Mouse (Mus musculus) thymus, postnatal 14 days (tissue): ENCODE data around the gene Rgs3.

Source experiments
- DNase-seq: peaks from one replicate; pipeline ENCODE4 v3.0.0; 2021

The Rgs3 gene

DNA sequence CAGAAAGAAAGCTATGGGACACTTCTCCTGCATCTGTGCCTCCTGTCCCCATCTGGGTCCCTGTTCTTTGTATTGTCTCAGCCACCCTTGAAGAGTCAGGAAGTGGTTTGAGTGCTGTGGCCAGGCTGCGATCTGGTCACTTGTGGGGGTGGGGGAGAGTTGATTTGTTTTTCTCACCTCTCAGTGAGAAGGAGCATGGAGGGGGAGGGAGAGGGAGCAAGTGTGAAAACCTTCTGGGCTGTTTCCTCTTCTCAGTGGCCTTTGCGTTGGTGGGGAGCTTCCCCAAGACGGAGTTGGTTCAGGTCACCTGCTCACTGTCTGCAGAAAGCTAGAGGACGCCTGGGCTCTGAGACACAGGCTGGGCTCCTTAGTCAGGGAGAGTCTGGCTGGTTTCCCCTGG lies 70.3 kb downstream of the Rgs3 start:
- peak; percentile 42 for DNase-seq

DNA sequence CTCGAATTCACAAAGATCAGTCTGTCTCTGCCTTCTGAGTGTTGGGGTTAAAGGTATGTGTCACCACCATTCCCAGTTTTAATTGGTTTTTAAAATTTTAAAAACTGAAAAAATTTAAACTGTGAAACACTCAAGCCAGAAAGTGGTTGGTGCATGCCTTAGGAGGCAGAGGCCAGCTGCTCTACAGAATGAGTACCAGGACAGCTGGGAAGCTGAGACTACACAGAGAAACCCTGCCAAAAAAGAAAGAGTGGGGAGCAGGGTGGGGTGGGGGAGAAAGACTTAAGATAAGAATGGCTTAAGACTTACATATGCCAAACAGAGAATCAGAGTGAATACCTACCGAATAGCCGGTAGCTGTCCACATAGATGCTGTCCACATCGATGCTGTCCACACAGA lies 73.6 kb downstream of the Rgs3 start:
- no peak for DNase-seq

DNA sequence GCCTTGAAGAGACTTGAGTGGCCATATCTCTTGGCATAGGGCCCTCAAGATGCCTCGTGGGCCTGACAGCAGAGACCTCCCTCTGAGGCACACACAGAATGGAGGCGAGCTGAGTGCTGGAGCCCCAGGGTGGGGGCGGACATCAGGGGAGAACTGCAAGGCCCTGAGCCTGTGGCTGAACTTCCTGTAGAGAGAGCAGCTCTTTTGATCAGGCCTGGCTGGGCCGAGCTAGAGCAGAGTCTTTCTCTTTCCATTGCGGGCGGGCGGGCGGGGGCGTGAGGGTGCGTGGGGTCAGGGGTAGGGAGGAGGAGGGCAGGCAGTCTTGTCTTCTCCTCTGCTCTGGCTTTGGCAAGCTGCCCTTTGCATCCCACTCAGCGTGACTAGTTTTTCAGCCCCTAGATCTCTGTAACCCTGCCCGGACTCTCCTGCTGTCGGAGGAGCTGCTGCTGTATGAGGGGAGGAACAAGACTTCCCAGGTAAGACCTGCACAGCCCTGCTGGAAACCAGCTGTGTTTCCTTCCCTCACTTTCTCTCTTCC lies 74.5 kb downstream of the Rgs3 start:
- DNase-seq, result peak; percentile 66

DNA sequence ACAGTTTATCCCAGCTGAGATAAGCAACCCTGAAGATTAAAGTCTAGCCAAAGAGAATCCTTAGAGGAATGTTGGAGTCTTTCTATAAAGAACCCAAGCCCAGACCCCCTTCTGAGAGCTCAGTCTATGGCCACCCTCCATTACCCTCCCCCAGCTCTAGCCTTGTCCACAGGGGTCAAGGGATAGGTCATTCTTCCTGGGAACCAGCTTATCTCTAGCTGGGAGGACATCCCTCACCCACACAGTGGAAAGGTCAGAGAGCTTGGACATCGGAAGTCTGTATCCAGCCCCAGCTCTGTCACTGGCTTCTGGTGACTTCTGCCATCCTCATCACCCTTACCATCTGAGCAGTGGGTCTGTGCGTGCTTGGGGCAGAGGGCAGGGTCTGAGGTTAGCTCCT lies 75.2 kb downstream of the Rgs3 start:
- no peak for DNase-seq

DNA sequence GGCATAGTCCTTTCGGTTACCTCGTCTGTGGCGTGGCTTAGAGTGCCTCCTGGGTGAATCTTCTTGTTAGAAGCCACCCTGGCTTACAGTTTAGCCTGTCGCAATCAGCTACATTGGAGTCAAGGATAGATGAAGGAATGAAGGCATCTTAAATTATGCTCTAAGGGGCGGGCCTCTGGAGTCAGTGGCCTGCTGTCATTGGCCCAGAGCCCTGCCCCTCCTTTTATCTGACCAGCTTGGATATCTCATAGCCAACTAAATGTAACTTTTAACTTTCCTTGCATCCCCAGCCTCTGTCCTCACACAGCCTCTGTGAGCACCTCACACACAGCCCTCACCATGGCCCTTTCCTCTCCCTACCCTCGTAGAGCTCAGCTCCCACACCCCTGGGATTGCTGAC lies 76.4 kb downstream of the Rgs3 start:
- no peak for DNase-seq

DNA sequence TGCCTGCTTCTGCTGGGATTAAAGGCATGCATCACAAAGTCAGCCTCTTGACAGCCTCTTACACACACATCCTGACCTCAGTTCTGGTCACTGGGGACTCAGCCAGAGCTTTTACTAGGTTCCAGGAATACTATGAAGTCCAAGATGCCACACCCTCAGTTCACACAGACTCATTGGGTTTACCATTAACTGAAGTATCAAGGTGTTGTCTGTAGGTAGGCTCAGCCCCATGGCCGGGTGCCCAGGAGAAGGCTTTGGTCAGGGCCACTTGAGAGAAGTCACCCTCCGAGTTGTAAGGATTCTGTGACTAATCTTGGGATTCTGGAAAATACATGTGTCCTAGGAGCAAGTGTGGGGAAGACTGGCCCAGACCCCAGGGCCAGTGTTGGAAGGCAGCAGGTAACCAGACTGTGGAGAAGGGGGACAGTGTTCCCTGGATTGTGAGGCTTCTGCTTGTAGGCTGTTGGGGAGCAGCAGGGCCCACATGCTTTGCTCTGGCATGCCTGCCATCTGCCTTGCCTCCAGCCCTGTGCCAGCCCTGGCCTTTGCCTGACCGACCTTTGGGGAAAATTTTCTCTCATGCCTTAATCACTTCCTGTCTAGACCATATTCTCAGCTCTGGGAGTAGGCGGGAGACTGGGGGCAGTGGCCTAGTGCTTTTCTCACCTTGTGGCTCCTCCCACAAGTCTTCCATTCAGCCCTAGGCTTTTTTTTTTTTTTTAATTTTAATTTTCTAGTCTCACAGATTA lies 78.4 kb downstream of the Rgs3 start:
- no peak for DNase-seq

DNA sequence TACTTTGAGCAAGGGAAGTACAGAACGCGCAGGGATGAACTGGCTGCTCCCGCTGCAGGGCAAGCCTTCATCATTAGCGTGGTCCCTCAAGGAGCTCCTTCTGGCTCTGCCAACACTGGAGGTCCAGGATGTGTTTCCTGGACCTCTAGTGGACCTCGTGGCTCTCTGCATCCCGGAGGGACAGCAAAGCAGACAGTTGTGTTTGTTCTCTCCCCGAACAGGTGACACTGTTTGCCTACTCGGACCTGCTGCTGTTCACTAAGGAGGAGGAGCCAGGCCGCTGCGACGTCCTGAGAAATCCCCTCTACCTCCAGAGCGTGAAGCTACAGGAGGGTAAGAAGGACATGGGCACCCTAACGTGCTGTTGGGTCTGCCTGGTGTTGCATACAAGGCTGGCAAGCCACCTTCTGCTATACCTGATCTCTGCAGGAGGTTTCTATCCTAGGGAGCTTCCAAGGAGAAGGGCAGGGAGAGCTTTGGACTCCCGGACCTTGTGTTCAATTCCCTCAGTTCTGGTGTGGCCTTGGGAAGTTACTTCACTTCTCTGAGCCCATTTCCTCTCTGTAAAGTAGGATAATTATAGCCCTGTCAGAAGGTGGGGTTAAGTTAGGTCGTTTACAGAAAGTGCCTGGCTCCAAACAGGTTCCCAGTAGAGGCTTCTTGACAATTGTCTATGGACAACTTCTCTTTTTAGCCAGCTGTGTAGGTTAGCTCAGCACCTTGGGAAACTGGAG lies 81.0 kb downstream of the Rgs3 start:
- DNase-seq, result no peak

DNA sequence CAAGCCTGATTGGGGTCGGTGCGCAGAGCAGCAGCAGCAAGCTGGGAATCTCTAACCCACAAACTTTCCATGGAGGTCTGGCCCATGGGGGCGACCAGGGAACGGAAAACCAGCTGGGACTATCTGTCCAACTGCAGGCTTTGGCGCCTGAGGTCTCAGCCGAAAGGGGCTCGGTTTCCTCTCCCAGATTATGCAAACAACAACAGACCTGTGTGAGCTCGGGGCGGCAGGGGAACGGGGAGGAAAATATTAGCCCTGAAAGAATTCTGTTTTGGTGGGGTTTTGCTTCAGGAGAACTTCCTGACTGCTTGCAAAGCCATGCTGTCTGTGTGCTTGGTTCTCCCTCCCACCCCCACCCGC lies 81.6 kb downstream of the Rgs3 start:
- no peak for DNase-seq

DNA sequence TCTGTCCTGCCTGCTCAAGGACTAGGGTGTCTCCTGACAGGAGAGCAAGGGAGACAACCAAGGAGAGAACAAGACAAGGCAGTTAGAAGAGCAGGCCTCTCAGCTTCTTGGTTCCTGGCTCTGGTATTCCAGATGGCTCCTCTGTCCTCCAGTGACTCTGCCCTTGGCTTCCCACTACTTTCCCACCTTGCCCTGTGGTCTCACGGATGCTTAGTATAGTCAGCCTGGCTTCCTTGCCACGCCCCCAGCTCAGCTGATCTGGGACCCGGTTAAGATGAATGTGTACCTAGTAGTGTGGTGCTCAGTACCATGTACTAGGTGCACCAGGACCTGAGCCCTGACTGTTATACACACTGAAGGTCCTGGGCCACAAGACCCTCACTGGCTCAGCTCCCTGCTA lies 82.0 kb downstream of the Rgs3 start:
- DNase-seq, result no peak

DNA sequence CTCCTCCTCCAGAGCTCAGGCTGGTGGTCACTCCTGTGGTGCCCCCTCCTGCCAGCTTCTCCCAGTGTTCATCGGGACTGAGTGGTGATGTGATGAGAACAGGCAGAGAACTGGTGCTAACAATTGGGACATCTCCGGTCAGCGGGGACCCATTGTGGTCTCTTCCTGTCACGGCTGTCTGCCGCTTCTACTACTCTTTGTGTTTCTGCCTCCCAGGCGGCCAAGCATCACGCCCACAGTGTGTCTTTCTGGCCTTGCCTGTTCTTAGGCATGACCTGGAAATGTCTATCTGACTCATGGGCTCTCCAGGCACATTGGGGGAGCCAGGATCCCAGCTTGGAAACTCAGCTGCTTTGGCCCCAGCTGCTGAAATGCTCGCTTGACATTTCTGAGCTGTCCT lies 83.8 kb downstream of the Rgs3 start:
- DNase-seq, result no peak

DNA sequence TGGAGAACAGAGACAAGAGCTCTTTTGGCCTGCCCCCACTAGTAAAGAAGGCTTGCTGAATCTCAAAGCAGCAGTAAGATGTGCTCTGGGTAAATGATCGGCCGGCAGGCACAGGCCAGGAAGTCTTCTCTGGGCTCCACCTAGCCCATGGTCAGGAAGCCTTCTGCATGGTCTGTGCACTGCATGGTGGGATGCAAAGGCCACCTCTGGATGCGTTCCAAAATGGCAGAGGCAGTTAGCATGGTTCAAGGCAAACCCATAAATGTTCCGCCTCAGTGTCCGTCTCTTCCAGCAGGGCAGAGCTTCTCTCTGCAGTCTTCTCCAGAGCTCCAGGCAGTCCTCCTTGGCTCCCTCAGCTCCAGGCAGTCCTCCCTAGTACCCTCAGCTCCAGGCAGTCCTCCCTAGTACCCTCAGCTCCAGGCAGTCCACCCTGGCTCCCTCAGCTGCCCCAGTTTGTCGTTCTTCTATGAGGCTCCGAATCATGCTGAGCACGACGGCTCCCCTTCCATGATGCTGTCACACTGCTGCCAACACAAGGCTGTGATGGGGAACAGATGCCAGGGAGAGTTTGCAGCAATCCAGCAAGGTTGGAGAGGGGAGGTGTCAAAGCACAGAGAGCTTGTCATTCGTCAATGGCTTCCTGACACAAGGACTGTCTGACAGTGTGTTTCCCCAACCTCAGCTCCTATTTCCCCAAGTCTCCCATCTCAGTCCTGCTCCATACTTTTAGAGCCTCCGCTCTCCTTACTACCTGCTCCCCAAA lies 84.6 kb downstream of the Rgs3 start:
- no peak for DNase-seq

DNA sequence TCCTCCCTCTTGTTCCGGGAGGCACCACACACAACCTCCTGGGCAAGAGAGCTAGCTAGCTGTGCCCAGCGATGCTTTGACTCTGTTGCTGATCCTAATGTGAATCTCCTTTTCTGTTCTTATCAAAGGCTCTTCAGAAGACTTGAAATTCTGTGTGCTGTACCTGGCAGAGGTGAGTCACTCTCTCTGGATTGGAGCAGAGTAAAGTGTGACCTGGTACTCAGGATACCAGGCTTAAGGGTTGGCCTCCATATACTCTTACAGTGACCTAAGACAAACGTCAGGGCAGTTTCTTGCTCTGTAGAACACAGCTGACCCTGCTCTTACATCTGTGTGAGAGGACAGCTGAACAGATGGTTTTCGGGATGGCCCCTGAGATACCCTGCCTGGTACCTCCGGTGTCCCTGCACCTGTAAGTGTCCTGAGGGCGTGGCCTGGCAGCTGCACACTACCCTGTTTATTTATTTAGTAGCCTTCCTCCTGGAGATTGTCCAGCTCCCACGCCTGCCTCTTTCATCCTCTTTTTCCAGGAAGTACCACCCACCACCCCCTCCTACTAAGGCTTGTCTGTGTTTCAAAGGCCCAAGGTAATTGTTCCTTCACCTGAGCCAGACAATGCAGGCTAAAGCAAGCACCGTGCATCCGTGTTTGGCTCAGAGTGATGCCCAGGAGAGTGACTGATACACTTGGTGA lies 87.1 kb downstream of the Rgs3 start:
- no peak for DNase-seq

DNA sequence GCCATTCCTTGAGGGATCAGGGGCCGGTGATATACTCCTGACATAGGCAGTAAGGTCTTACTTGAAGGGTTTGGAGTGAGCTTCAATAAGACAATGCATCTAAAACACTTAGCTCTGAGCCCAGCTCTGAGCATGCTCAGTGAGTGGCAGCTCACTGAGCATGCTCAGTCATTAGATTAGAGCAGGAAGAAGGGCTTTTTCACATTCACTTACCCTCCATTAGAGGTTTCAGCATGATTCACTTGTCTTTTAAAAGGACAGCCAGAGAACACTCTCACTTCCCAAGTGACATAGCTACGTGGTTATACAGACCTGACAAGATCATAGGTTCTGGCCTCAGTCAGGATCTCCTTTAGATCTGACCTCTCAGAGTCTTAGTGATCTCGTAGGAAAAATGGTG lies 89.2 kb downstream of the Rgs3 start:
- no peak for DNase-seq

DNA sequence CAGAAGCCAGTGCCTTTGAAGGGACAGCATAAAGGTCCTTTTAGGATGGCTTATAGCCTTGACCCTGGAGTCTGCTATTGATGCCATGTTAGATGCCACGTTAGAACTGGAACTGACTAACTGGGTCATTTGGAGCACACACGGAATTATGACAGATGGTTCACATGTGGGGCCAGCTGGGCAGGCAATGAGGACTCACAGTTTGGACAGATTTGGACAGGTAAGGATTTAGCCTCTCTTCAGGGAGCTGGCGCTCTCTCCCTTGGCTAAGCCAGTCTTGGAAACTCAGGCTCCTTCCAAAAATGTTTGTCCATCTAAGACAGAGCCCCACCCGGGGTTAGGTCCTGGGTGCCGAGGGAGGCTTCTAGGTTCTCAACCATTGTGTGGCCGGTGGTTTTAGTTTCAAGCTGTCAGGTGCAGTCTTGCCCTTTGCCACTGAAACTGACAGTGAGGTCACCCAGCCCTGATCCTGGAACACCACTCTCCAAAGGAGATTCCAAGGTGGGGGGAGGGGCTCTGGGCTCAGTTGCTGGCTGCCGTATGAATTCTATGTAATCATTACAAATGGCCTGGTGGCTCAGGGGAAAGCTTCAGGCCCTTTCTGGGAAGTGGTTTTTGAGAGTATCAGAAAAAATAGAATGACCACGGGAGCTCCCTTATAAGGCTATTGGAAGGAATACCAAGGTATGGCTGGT lies 90.0 kb downstream of the Rgs3 start:
- DNase-seq, result no peak

DNA sequence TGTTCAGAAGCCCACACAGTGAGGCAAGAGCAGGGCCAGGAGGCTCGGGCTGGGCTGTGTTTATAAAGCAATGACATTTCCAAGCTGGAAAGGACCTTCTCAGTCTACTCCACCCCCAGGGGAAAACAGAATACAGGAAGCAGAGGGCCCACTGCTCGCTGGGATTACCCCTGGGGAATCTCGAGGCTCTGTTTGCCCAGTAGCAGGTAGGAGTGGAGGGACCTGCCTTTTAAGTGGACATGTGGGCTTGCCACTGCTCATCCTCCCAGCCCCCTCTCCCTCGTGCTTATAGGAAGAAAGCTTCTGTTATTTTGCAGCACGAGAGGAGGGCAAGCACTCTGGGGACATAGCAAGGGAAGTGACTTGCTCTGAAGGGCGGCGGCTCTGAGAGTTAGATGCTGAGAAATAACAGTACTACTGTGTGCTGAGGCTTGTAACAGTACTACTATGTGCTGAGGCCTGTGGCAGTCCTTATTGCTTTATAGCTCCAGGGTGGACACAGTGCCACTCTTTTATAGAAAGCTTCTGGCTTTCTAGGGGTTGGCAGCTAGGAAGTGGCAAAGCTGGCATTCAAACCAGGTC lies 91.6 kb downstream of the Rgs3 start:
- no peak for DNase-seq

DNA sequence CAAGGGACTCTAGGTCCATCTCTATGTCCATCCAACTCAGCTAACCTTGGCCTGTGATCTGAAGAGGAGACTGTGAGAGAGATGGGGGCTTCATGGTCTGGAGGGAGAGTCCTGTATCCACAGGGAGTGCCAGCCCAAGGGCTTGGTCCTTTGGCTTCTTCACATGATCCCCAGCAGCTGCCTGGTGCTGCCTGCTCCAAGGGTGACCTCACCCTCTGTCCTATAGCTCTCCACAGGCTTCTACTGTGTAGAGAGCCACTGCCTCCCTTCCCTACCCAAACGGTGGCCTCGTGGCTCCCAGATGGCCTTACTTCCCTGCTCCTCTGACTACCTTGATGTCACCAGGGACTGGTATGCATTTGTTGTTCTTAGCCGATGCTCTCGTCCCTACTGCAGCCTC lies 92.6 kb downstream of the Rgs3 start:
- no peak for DNase-seq

DNA sequence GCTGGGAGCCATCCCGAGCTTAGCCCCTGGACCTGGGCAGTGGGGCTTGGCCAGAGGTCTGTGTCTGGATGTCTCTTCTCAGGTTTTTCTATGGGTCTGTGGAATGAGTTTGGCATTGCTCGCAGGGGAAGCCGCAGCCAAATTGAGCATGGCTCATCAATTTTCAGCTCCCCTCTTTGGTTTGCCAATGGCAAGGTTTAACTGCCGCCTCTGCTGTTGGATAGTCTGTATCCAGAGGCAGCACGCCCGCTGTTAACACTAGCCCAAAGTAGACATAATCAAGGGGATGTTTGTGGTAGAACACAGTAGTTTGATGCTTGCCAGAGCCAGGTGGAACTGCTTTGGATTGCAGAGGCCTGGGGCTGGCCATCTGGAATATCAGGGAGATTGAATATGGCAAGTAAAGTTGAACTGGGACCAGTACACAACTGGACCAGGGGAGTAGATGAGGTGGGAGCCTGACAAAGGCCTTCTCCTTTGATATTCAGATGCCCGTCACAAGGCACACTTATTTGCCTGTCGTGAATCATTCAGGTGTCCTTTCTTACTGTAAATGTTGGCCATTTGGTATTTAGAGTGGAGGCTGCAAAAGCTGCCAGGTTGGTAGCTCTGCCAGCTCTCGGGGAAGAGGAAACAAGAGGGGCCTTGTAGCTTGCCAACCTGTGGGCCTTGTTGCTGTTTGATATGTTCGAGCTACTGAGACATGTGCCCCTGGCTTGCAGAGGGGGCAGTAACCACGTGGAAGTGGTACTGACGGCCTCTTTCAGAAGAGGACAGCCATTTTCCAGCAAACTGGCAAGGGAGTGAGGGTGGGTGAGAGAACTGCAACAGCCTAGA lies 93.5 kb downstream of the Rgs3 start:
- no peak for DNase-seq

DNA sequence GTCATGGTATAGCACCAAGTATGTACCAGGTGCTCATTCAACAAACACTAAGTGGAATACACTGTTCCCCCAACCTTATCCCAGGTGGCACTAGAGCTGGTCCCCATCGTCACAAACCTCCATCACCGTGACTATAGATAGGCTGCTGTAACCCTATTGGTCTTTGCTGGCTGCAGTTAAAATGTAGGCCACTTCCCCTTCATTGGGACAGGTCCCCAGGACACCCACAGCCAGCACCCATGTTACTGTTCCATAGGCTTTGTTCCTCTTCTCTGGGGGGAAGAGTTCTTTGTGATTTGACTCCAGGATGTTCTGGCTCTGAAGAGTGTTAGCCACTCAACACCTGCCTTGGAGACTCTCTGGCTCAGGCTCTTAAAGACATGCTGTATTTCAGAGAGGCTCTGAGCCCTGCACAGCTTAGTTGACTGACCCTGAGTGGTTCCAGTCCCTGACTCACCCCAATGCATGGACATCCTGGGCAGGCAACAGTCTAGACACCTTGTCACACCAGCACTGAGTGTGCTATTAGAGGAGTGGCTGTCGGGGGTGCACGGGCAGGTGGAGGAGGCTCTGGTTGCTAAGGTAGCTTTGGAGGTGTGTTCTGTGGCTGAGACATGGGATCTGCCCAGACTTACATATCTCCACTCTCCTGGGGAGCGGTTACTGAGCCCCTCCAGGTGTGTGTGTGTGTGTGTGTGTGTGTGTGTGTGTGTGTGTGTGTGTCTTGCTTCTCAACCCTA lies 94.4 kb downstream of the Rgs3 start:
- no peak for DNase-seq

DNA sequence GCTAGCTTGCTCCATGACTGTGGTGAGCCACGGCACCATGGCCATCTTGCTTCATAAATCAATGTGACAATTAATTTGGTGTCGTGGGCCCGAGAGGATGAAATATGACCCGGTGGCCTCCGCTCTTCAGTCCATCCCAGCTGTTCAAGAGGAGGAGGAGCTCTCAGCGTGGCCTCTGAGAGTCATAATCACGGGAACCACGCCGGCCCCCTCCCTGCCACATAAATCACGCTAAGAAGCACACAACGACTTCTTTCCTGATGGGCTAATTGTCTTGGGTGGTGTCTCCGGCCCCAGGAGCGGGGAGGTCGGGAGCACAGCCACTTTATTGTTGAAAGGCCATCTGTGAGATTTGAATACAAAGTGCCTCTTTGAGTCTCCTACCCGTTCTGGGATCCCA lies 99.6 kb downstream of the Rgs3 start:
- DNase-seq, result no peak

DNA sequence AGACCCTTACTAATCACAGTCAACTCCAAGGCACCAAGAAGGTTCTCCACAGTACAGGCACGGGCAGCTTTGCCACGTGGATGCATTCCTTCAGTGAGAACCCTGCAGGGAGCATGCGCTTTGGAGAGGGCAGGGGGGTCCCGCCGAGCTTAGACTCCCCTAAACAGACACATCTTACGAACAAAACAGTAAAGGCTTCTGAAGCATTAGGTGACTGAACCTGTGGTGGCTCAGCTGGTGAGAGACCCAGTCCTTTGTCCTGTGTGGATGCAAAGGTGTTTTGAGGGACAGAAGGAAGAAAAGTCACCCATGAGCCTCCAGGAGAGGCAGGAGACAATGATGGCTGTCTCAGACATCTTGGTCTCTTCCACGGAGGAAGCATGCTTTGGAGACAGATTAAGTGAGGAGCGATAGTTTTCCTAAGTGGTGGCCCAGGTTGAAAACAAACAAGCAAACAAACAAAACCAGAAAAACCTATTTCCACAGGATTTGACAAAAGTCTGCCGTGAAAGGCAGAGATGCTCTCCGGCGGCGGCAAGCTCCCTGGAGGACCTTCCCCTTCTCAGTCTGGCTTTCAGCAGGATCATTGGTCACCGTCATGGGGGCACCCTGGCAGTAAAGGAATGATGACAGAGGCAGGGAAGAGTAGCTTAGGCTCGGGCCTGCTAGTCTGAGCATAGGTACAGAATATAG lies 100.4 kb downstream of the Rgs3 start:
- no peak for DNase-seq
